Mouse (Mus musculus) cerebellum, adult 2 months (tissue): ENCODE measurements at regions not wholly inside any gene's neighbourhood (a gene's known extent, or its start where the extent isn't known, plus 50 kb on each side); places are given as distances from the start of the nearest gene placed in this dataset.

Experiments used
- CTCF ChIP-seq: fragments of 200-500 bp; IDR thresholded peaks from 2 replicates; pipeline ENCODE4 v1.5.1; 2011; ENCODE audit warnings: low read depth, mild to moderate bottlenecking, control low read depth, low read length, moderate library complexity, borderline replicate concordance; ENCODE audit not compliant: insufficient read depth
- POLR2A ChIP-seq: fragments of 200-500 bp; IDR thresholded peaks from 2 replicates; pipeline ENCODE4 v1.6.1; 2011; ENCODE audit warnings: low read length, control low read depth, borderline replicate concordance; ENCODE audit not compliant: insufficient read depth

DNA sequence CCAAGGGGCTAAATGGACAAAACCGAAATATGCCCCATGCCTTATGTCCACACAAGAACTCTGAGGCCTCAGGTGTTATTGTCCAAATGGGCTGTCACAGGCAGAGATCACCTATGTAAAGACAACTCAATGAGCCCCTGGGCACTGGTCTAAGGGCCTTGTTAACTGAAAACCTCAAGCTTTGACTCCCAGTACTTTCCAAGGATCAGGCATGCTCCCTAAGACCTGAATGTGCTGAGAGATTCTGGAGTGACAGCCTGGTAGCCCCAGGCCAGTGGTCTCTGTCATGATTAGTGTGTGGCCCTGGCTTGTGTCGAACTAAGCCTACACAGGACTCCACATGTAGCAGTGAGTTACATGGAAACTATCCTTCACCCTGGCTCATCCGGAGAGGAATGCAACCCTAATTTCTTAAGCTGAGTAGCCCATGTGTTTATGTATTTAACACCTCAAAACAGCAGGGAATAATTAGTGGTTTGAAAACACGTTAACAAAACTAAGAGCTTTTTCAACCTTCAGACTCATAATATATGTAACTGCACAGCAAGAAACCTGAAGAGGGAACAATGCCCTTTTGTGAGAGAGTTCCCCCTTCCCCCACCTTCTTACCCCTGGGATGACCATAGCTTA lies 435.3 kb upstream of the Mki67 start:
- no peak for TF ChIP-seq CTCF
- no peak for TF ChIP-seq POLR2A
